Mouse (Mus musculus) embryonic facial prominence, embryonic 12.5 days (tissue): ENCODE measurements around the gene Fgr. TPM values are rescaled to one million over a fixed set of nuclear protein-coding genes. Genes with fewer than 3 reads are reported as not detected.
"Not testable (repeated sequence)": the region's sequence is repeated elsewhere in the genome, so short reads cannot be mapped to it uniquely, and the experiment has no call there.

Experiments
- ATAC-seq: fragments of 200-750 bp; cut with Nextera tagmentation; 2 replicates; pipeline ENCODE4 v1.8.0; 2017; ENCODE audit not compliant: insufficient number of reproducible peaks, insufficient read depth, low FRiP score, low TSS enrichment
- H3K27ac ChIP-seq: fragments of 300-500 bp; sonication (generic); 2 replicates; pipeline ENCODE4 v1.5.1; 2016; ENCODE audit warnings: mild to moderate bottlenecking
- H3K27me3 ChIP-seq: fragments of 300-500 bp; sonication (generic); 2 replicates; pipeline ENCODE4 v1.6.1; 2016; ENCODE audit warnings: mild to moderate bottlenecking, moderate library complexity
- H3K36me3 ChIP-seq: fragments of 300-500 bp; sonication (generic); 2 replicates; pipeline ENCODE4 v1.6.1; 2016; ENCODE audit warnings: mild to moderate bottlenecking
- H3K4me1 ChIP-seq: fragments of 300-500 bp; sonication (generic); 2 replicates; pipeline ENCODE4 v1.6.1; 2016
- H3K4me2 ChIP-seq: fragments of 300-500 bp; sonication (generic); replicated peaks from 2 replicates; pipeline ENCODE4 v1.6.1; 2016; ENCODE audit warnings: mild to moderate bottlenecking, moderate library complexity
- H3K4me3 ChIP-seq: fragments of 300-500 bp; sonication (generic); 2 replicates; pipeline ENCODE4 v1.5.1; 2016; ENCODE audit warnings: mild to moderate bottlenecking
- H3K9ac ChIP-seq: fragments of 300-500 bp; sonication (generic); 2 replicates; pipeline ENCODE4 v1.6.1; 2016; ENCODE audit warnings: mild to moderate bottlenecking, moderate library complexity
- H3K9me3 ChIP-seq: fragments of 300-500 bp; sonication (generic); 2 replicates; pipeline ENCODE4 v1.6.1; 2016; ENCODE audit warnings: mild to moderate bottlenecking, moderate library complexity
- WGBS: fragments of 180-500 bp; shearing (Covaris S2); methylation state at CpG from one replicate; pipeline ENCODE4 v1.1.7; 2016; 5-methylcytosine and 5-hydroxymethylcytosine counted together
- polyA plus RNA-seq: library from polyadenylated mRNA; unstranded; fragments of >200 nt; fragmentation: Nextera tagmentation; extraction: Ambion mirVana; gene quantifications from 2 replicates; pipeline ENCODE4 v1.2.1, GENCODE M21; 2016

The Fgr gene
- polyA plus RNA-seq, result 0.29 and 0.39 TPM in 2 replicates

DNA sequence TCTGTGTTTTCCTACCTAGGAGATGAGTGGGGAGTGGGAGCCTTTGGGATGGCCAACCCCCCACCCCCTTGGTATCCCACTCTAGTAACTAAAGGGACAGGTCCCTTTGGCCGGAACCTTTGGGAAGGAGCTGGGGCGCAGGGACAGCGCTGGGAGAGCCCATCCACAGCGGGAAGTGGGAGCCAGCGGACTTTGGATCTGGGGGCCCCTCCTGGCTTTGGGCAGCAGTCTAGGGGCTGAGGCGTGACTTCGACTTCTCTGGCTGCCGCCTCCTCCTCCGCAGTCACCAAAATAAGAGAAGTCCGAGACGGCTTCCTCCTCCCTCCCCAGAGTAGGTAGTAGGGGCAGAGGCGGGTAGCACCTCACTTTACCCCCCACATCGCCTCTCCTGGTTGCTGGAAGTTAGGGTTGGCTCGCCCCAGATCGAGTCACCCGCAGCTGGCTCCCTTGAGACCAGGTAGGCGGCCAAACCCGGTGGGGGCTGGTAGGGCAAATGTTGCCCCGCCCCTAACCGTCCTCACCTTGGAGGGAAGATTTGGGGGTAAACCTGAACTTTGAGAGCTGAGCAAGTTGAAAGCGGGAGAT lies at the start of gene Fgr:
Gene Fgr, plus strand, starts transcription at position 282 of the 585 bp plus-strand sequence.
- ATAC-seq, result no peak
- Histone ChIP-seq H3K9me3 (no peaks in the 10 kb centered on the region), H3K4me1 (peaks cover 19% of the 10 kb centered on the region), H3K36me3 (no peaks in the 10 kb centered on the region), H3K27ac (no peak within 1 kb of the TSS), H3K4me2 (peak within 1 kb of the TSS; percentile 31), H3K27me3 (peaks cover 39% of the 10 kb centered on the region), H3K4me3 (peak within 1 kb of the TSS; percentile 8), H3K9ac (no peak within 1 kb of the TSS)
- WGBS, result 8% methylated on average over 21 of the region's 21 CpGs

DNA sequence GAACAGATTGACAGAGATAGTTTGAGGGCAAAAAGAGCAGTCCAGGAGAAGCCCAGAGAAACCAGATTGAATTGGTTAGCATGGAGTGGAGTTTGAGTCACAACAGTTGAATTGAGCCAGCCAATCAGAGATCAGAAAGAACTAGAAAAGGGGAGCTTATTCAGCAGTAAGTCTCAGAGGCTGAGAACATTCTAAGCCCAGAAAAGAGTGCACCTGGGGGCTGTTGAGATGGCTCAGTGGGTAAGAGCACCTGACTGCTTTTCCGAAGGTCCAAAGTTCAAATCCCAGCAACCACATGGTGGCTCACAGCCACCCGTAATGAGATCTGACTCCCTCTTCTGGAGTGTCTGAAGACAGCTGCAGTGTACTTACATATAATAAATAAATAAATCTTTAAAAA lies 47.4 kb upstream of the Fgr start:
- not testable (repeated sequence) for ATAC-seq, H3K27ac ChIP-seq, H3K4me3 ChIP-seq, H3K4me2 ChIP-seq, H3K9ac ChIP-seq, H3K4me1 ChIP-seq, H3K36me3 ChIP-seq, H3K27me3 ChIP-seq, H3K9me3 ChIP-seq
- WGBS, result 65% methylated on average over 2 of the region's 2 CpGs

DNA sequence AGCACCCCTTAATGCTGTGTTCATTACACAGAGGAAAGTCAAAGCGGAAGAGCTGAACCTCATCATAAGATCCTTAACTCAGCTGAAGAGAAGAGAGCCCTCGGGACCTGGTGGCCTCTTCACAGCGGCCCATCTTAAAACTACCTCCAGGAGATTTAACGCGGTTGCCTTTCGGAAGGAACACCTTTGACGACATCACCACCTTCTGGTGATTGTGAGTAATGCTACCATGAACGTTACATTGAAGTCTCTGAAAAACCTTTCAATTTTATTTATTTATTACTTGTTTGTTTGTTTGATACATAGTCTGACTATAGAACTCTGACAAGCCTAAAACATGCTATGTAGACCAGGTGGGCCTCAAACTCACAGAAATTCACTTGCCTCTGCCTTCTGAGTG lies 43.1 kb upstream of the Fgr start:
- H3K9ac ChIP-seq, result no peak overlapping the region
- H3K4me2 ChIP-seq, result no peak overlapping the region
- no peak overlapping the region for H3K27ac ChIP-seq
- H3K4me3 ChIP-seq, result no peak overlapping the region
- H3K4me1 ChIP-seq, result 0 out of 2 replicates have a peak, but pooled peaks cover 4% of the 10 kb centered on the region
- WGBS, result 6% methylated on average over 8 of the region's 8 CpGs
- no peak for ATAC-seq
- peaks cover 2% of the 10 kb centered on the region; the same call in 1 of the 2 replicates for H3K27me3 ChIP-seq
- no peaks in the 10 kb centered on the region for H3K9me3 ChIP-seq
- no peaks in the 10 kb centered on the region for H3K36me3 ChIP-seq

DNA sequence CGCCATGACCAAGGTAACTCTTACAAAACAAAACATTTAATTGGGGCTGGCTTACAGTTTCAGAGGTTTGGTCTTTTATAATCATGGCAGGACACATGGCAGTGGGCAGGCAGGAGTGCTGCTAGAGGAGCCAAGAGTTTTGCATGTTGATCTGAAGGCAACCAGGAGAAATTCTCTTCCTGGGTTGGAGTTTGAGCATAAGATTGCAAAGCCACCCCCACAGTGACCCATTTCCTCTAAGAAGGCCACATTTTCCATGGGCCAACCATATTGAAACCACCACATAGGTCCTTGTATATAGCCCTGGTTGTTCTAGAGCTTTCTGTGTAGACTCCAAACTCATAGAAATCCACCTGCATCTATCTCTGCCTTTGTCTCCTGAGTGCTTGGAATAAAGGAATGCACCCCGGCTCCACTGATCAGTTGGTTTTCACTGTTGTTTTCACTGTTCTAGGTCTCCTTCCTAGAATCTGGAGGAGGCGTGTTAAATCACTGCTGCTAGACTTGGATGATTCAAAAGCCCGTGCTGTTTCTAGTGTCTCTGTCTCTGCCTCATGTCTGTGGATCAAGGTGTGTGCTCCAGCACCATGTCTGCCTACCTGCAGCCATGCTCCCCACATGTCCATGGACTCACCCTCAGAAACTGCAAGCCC lies 41.0 kb upstream of the Fgr start:
- Histone ChIP-seq H3K4me1 (peaks cover 6% of the 10 kb centered on the region; the same call in 1 of the 2 replicates), H3K4me2 (no peak overlapping the region), H3K27me3 (peaks cover 2% of the 10 kb centered on the region; the same call in 1 of the 2 replicates), H3K27ac (no peak overlapping the region), H3K9ac (no peak overlapping the region), H3K4me3 (no peak overlapping the region), H3K36me3 (no peaks in the 10 kb centered on the region), H3K9me3 (no peaks in the 10 kb centered on the region)
- ATAC-seq, result no peak
- 75% methylated on average over 4 of the region's 4 CpGs for WGBS

DNA sequence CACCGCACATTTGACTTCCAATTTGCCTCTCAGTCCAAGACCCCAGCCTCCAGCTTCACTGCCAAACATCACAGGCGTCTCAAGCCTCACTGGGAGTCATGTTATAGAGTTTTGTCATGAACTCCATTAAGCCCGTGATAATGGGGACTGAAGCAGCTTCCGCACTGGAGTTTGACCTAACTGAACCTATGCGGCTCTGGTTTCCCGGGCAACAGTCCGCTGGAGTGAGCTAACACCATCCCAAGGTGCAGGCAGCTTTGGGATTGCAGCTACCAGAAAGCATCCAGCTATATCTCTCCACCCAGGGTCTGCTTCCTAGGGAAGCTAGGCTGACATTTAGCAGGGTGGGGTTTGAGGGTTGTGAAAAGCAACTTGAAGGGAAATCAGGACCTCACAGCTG lies 39.3 kb upstream of the Fgr start:
- Histone ChIP-seq H3K36me3 (no peaks in the 10 kb centered on the region), H3K27me3 (peaks cover 2% of the 10 kb centered on the region; the same call in 1 of the 2 replicates), H3K27ac (0 out of 2 replicates have a peak overlapping the region, but pooled peaks have one; percentile 2), H3K4me1 (peaks cover 16% of the 10 kb centered on the region), H3K9ac (no peak overlapping the region), H3K4me3 (no peak overlapping the region), H3K9me3 (no peaks in the 10 kb centered on the region), H3K4me2 (no peak overlapping the region)
- ATAC-seq, result no peak
- 33% methylated on average over 7 of the region's 7 CpGs for WGBS

DNA sequence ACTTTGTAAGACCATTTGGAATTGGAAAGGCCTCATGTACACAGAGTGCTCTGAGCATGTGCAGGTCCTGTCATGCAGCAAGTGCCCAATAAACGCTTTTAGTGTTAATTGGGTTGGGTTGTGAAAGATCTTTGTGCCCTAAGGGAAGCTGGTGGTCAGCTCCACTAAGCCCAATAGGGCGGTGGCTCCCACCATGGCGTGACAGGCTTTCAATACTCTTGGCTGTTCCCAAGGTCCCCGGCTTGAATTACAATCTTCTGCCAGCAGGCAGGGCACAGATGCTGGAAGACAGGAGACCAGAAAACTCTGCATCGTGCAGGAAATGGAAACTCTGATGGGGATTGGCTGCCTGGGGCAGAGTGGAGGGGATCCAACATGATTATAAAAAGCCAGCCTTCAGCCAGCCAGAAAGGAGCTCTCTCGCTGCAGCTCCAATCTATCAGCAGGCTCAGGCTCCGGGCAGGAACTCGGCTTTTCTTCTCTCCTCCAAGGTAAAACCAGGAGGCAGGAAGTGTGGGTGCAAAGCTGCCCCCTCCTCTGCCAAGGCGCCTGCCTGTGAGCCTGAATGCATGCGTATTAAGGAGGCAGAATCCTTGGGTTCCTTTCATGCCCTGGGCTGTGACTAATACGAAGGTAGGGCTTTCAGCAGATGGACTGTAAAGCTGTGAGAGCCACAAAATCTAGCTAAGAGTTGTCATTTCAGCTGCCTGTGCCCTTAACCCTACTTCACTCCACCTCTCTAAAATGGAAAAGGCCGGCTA lies 35.5 kb upstream of the Fgr start:
- WGBS, result 15% methylated on average over 12 of the region's 12 CpGs
- Histone ChIP-seq H3K36me3 (no peaks in the 10 kb centered on the region), H3K27ac (peak overlapping the region; percentile 89), H3K9me3 (no peaks in the 10 kb centered on the region), H3K4me3 (0 out of 2 replicates have a peak overlapping the region, but pooled peaks have one; percentile 1), H3K4me2 (peak overlapping the region; percentile 32), H3K4me1 (peaks cover 16% of the 10 kb centered on the region), H3K27me3 (no peaks in the 10 kb centered on the region), H3K9ac (no peak overlapping the region)
- ATAC-seq, result peak; percentile 64

DNA sequence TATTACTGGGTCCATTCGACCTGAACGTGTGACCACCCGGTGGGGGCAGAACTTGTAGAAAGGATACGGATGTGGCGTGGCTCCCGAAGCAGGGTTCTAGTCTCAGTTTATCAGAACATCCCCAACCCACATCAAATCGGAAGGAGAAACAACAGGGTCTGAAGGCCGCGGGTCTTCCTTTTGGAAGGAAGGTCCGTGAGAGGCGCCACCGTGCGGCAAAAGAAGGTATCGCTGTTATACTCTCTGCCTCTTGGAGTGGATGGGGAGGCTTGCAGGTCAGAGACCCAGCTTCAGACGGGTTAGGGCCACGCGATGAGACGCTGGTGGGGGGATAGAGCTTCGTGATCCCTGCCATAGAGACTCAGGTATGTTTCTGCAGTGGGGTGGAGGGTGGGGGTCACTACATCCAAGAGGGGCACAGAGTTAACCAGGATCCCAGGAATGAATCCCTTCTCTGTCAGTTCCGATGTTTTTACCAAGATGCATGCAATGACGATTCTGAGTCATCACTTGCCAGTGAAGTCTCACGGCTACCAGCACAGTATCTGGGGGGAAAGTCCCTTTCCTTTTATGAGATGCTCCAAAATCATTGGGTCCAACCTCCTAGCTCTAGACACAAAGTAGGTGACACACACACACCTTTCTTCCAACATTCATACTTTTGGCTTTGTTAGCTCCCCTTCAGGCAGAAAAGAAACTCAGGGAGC lies 34.3 kb upstream of the Fgr start:
- WGBS, result 24% methylated on average over 22 of the region's 22 CpGs
- no peak overlapping the region for H3K27ac ChIP-seq
- no peak overlapping the region for H3K4me3 ChIP-seq
- no peaks in the 10 kb centered on the region for H3K9me3 ChIP-seq
- H3K36me3 ChIP-seq, result no peaks in the 10 kb centered on the region
- H3K27me3 ChIP-seq, result no peaks in the 10 kb centered on the region
- H3K4me1 ChIP-seq, result peaks cover 15% of the 10 kb centered on the region
- H3K4me2 ChIP-seq, result peak overlapping the region; percentile 18; the same call in 1 of the 2 replicates
- no peak for ATAC-seq
- no peak overlapping the region for H3K9ac ChIP-seq

DNA sequence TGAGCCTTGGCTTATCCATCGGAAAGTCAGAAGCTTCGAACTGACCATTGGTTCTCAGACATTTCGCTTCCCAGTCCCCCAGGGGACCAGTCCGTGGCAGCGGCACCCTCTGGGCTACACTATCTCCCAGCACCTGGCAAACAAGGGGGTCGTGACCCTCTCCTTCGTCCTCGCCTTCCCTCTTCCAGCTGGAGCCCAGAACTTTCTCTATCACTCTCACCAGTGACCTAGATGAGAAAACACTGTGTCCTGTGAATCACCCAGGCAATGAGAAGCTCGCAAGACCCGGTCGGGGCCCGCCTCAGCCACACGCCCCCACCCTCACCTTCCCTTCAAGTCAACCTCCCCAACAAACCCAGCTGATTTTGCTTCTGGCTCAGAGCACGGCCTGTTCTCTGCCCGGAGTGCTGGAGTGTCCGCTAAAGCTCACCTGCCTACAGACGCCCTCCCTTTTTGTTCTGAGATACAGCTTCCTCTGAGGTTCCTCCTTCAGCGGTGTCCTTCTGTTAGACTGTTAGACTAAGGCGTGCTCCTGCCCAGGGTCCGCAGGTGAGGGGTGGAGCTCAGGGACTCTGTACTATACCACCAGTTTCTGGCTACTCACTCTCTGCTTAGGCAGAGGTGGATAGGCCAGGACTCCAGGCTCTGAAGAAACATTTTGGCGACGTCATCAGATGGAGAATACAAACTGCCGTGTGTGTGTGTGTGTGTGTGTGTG lies 32.7 kb upstream of the Fgr start:
- Histone ChIP-seq H3K4me1 (peaks cover 18% of the 10 kb centered on the region), H3K4me2 (no peak overlapping the region), H3K4me3 (no peak overlapping the region), H3K9ac (no peak overlapping the region), H3K27ac (no peak overlapping the region), H3K36me3 (no peaks in the 10 kb centered on the region), H3K27me3 (no peaks in the 10 kb centered on the region), H3K9me3 (no peaks in the 10 kb centered on the region)
- 56% methylated on average over 23 of the region's 23 CpGs for WGBS
- ATAC-seq, result no peak

DNA sequence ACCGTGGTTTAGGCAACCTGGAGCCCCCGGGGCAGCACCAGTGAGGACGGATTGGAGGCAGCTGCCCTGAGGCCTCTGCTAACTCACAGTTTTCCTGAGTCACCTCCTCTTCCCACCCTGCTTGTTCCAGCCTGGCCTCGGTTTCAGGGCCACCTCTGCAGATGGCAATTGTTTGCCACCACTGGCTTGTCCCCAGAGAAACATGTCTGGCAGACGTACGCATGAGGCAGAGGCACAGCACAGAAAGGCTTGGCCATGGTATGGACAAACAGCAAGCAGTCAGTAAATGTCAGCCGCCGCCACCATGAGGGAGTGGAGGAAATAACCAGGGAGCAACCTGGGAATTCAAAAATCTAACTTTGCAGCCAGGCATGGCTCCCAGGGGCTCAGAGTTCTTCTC lies 30.8 kb upstream of the Fgr start:
- no peaks in the 10 kb centered on the region for H3K27me3 ChIP-seq
- H3K9ac ChIP-seq, result 0 out of 2 replicates have a peak overlapping the region, but pooled peaks have one; percentile 7
- no peaks in the 10 kb centered on the region for H3K9me3 ChIP-seq
- H3K4me3 ChIP-seq, result no peak overlapping the region
- H3K27ac ChIP-seq, result no peak overlapping the region
- no peak for ATAC-seq
- no peak overlapping the region for H3K4me2 ChIP-seq
- H3K4me1 ChIP-seq, result peaks cover 23% of the 10 kb centered on the region
- 59% methylated on average over 8 of the region's 8 CpGs for WGBS
- H3K36me3 ChIP-seq, result no peaks in the 10 kb centered on the region

DNA sequence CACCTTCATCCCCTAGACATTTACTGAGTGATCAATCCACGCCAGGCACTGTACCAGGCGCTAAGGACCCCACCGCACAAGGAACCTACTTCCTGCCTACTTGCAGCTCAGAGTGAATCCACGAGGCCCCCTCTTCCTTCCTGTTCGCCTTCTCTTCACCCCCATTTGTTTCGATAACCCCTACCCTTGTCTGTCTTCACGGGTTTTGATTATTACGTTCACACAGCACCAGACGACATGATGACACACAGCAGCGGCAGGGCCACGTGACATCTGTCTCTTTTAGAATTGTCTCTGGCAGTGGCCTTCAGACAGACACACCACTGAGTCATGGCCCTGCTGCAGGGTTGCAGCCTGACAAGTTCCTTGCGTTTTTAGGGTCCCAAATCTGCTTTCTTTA lies 29.8 kb upstream of the Fgr start:
- Histone ChIP-seq H3K27me3 (no peaks in the 10 kb centered on the region), H3K9me3 (no peaks in the 10 kb centered on the region), H3K4me1 (peaks cover 14% of the 10 kb centered on the region), H3K4me3 (no peak overlapping the region), H3K4me2 (no peak overlapping the region), H3K9ac (no peak overlapping the region), H3K36me3 (no peaks in the 10 kb centered on the region), H3K27ac (no peak overlapping the region)
- ATAC-seq, result no peak
- WGBS, result 75% methylated on average over 12 of the region's 12 CpGs

DNA sequence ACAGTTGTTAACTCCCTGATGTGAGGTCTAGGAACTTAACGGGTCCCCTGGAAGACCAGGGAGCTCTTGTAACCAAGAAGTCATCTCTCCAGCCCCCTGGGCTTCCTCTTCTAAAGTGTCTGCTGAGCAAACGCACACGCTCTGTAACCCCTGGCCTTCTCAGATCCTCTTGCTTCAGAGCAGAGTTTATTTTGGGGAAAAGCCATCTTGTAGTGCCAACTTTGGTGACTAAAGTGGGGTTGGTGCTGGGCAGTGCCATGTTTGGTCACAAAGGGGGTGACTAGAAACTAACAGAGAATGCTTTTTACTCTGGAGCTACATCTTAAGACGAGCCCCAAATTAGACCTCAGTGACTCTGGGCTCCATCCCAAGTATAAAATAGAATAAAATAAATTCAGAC lies 29.1 kb upstream of the Fgr start:
- Histone ChIP-seq H3K4me3 (no peak overlapping the region), H3K27ac (no peak overlapping the region), H3K36me3 (no peaks in the 10 kb centered on the region), H3K9ac (no peak overlapping the region), H3K27me3 (no peaks in the 10 kb centered on the region), H3K4me2 (no peak overlapping the region), H3K4me1 (peaks cover 14% of the 10 kb centered on the region), H3K9me3 (no peaks in the 10 kb centered on the region)
- ATAC-seq, result no peak
- WGBS, result 80% methylated on average over 4 of the region's 4 CpGs
